Mouse (Mus musculus) liver, embryonic 12.5 days (tissue): Measurements from ENCODE around the gene Adam1a. TPM values are rescaled to one million over a fixed set of nuclear protein-coding genes. Genes with fewer than 3 reads are reported as not detected.

Source experiments
- ATAC-seq: fragments of 200-750 bp; cut with Nextera tagmentation; 2 replicates; pipeline ENCODE4 v1.8.0; 2017; ENCODE audit warnings: moderate number of reproducible peaks, mild to moderate bottlenecking, moderate library complexity
- H3K27ac ChIP-seq: fragments of 300-500 bp; sonication (generic); 2 replicates; pipeline ENCODE4 v1.5.1; 2016; ENCODE audit warnings: mild to moderate bottlenecking
- H3K27me3 ChIP-seq: fragments of 300-500 bp; sonication (generic); replicated peaks from 2 replicates; pipeline ENCODE4 v1.6.1; 2016; ENCODE audit warnings: mild to moderate bottlenecking, moderate library complexity
- H3K36me3 ChIP-seq: fragments of 300-500 bp; sonication (generic); 2 replicates; pipeline ENCODE4 v1.6.1; 2016; ENCODE audit warnings: mild to moderate bottlenecking, moderate library complexity
- H3K4me1 ChIP-seq: fragments of 300-500 bp; sonication (generic); 2 replicates; pipeline ENCODE4 v1.6.1; 2016
- H3K4me2 ChIP-seq: fragments of 300-500 bp; sonication (generic); 2 replicates; pipeline ENCODE4 v1.6.1; 2016; ENCODE audit warnings: mild to moderate bottlenecking, moderate library complexity
- H3K4me3 ChIP-seq: fragments of 300-500 bp; sonication (generic); 2 replicates; pipeline ENCODE4 v1.5.1; 2016; ENCODE audit warnings: mild to moderate bottlenecking, moderate library complexity
- H3K9ac ChIP-seq: fragments of 300-500 bp; sonication (generic); 2 replicates; pipeline ENCODE4 v1.6.1; 2016; ENCODE audit warnings: mild to moderate bottlenecking, moderate library complexity
- H3K9me3 ChIP-seq: fragments of 300-500 bp; sonication (generic); replicated peaks from 2 replicates; pipeline ENCODE4 v1.6.1; 2016; ENCODE audit warnings: mild to moderate bottlenecking, moderate library complexity
- WGBS: fragments of 180-500 bp; shearing (Covaris S2); methylation state at CpG from one replicate; pipeline ENCODE4 v1.1.7; 2016; ENCODE audit not compliant: insufficient replicate concordance; 5-methylcytosine and 5-hydroxymethylcytosine counted together
- polyA plus RNA-seq: library from polyadenylated mRNA; unstranded; fragments of >200 nt; fragmentation: Nextera tagmentation; extraction: Ambion mirVana; gene quantifications from 2 replicates; pipeline ENCODE4 v1.2.1, GENCODE M21; 2016

Adam1a gene
- polyA plus RNA-seq, 1 experiment from 2014 or later = 0.54 TPM

- no peak overlapping the region for H3K27ac ChIP-seq
Observed at GRCm38 (mm10) chr5:121585005-121585404, 39.7 kb upstream of the Adam1a start.

GRCm38 (mm10) chr5:121583765-121584501, 38.7 kb upstream of the Adam1a start:
- 31% methylated on average over 12 of the region's 12 CpGs for WGBS
- H3K4me3 ChIP-seq = no peak overlapping the region
- peak; percentile 79 for ATAC-seq
- peaks cover 20% of the 10 kb centered on the region for H3K36me3 ChIP-seq
- no peaks in the 10 kb centered on the region for H3K27me3 ChIP-seq
- no peaks in the 10 kb centered on the region for H3K9me3 ChIP-seq
- peak overlapping the region; percentile 21 for H3K4me2 ChIP-seq
- H3K9ac ChIP-seq = no peak overlapping the region
- H3K27ac ChIP-seq = peak overlapping the region; percentile 70
- peaks cover 48% of the 10 kb centered on the region for H3K4me1 ChIP-seq

More at GRCm38 (mm10) chr5:121585005-121585404, 39.7 kb upstream of the Adam1a start:
- WGBS = 86% methylated on average over 10 of the region's 10 CpGs
- Histone ChIP-seq H3K4me2 (no peak overlapping the region), H3K4me3 (no peak overlapping the region), H3K4me1 (peaks cover 48% of the 10 kb centered on the region), H3K36me3 (peaks cover 9% of the 10 kb centered on the region), H3K9ac (no peak overlapping the region), H3K27me3 (no peaks in the 10 kb centered on the region), H3K9me3 (no peaks in the 10 kb centered on the region)
- ATAC-seq = no peak

GRCm38 (mm10) chr5:121581945-121582344, 36.7 kb upstream of the Adam1a start:
- Histone ChIP-seq H3K4me2 (no peak overlapping the region), H3K4me1 (peaks cover 36% of the 10 kb centered on the region), H3K9me3 (no peaks in the 10 kb centered on the region), H3K36me3 (peaks cover 38% of the 10 kb centered on the region), H3K27ac (peak overlapping the region; percentile 7; the same call in 1 of the 2 replicates), H3K27me3 (no peaks in the 10 kb centered on the region), H3K9ac (no peak overlapping the region), H3K4me3 (no peak overlapping the region)
- no peak for ATAC-seq
- 77% methylated on average over 8 of the region's 8 CpGs for WGBS

- no peak overlapping the region for H3K4me3 ChIP-seq
- H3K9ac ChIP-seq = no peak overlapping the region
- peaks cover 85% of the 10 kb centered on the region for H3K36me3 ChIP-seq
- no peak for ATAC-seq
- 82% methylated on average over 11 of the region's 11 CpGs for WGBS
- H3K27ac ChIP-seq = no peak overlapping the region
- H3K4me1 ChIP-seq = no peaks in the 10 kb centered on the region
- H3K27me3 ChIP-seq = no peaks in the 10 kb centered on the region
- no peaks in the 10 kb centered on the region for H3K9me3 ChIP-seq
- H3K4me2 ChIP-seq = no peak overlapping the region
Observed at GRCm38 (mm10) chr5:121576927-121577488, 31.7 kb upstream of the Adam1a start.

- WGBS = 92% methylated on average over 11 of the region's 11 CpGs
Observed at GRCm38 (mm10) chr5:121575867-121576266, 30.6 kb upstream of the Adam1a start.

GRCm38 (mm10) chr5:121574145-121574544, 28.9 kb upstream of the Adam1a start:
- 81% methylated on average over 13 of the region's 13 CpGs for WGBS
- no peak for ATAC-seq
- Histone ChIP-seq H3K9ac (no peak overlapping the region), H3K4me2 (no peak overlapping the region), H3K27ac (no peak overlapping the region), H3K9me3 (no peaks in the 10 kb centered on the region), H3K4me3 (no peak overlapping the region), H3K36me3 (peaks cover 94% of the 10 kb centered on the region), H3K27me3 (no peaks in the 10 kb centered on the region), H3K4me1 (no peaks in the 10 kb centered on the region)

More at GRCm38 (mm10) chr5:121575867-121576266, 30.6 kb upstream of the Adam1a start:
- Histone ChIP-seq H3K27ac (no peak overlapping the region), H3K9ac (no peak overlapping the region), H3K27me3 (no peaks in the 10 kb centered on the region), H3K4me1 (no peaks in the 10 kb centered on the region), H3K36me3 (peaks cover 96% of the 10 kb centered on the region), H3K4me2 (no peak overlapping the region), H3K4me3 (no peak overlapping the region), H3K9me3 (no peaks in the 10 kb centered on the region)
- no peak for ATAC-seq

GRCm38 (mm10) chr5:121570787-121571186, 25.5 kb upstream of the Adam1a start:
- no peaks in the 10 kb centered on the region for H3K4me1 ChIP-seq
- WGBS = 75% methylated on average over 1 of the region's 1 CpGs
- no peaks in the 10 kb centered on the region for H3K27me3 ChIP-seq
- H3K4me2 ChIP-seq = no peak overlapping the region
- H3K9me3 ChIP-seq = no peaks in the 10 kb centered on the region
- peaks cover 81% of the 10 kb centered on the region for H3K36me3 ChIP-seq
- H3K9ac ChIP-seq = no peak overlapping the region
- ATAC-seq = no peak
- H3K27ac ChIP-seq = no peak overlapping the region
- no peak overlapping the region for H3K4me3 ChIP-seq

- Histone ChIP-seq H3K27ac (no peak overlapping the region), H3K36me3 (peaks cover 72% of the 10 kb centered on the region), H3K4me2 (no peak overlapping the region), H3K4me1 (no peaks in the 10 kb centered on the region), H3K27me3 (no peaks in the 10 kb centered on the region), H3K9ac (no peak overlapping the region), H3K9me3 (no peaks in the 10 kb centered on the region), H3K4me3 (no peak overlapping the region)
- ATAC-seq = no peak
- WGBS = 82% methylated on average over 9 of the region's 9 CpGs
Observed at GRCm38 (mm10) chr5:121569881-121570420, 24.7 kb upstream of the Adam1a start.

GRCm38 (mm10) chr5:121566035-121566681, 20.9 kb upstream of the Adam1a start:
- H3K4me3 ChIP-seq = no peak overlapping the region
- H3K9ac ChIP-seq = no peak overlapping the region
- peaks cover 35% of the 10 kb centered on the region for H3K36me3 ChIP-seq
- WGBS = 81% methylated on average over 16 of the region's 16 CpGs
- ATAC-seq = no peak
- no peak overlapping the region for H3K4me2 ChIP-seq
- H3K27me3 ChIP-seq = no peaks in the 10 kb centered on the region
- H3K9me3 ChIP-seq = no peaks in the 10 kb centered on the region
- peaks cover 5% of the 10 kb centered on the region; the same call in 1 of the 2 replicates for H3K4me1 ChIP-seq
- H3K27ac ChIP-seq = no peak overlapping the region

- WGBS = 13% methylated on average over 11 of the region's 11 CpGs
- no peak; the same call in 1 of the 2 replicates for ATAC-seq
- no peak overlapping the region for H3K27ac ChIP-seq
Observed at GRCm38 (mm10) chr5:121564468-121564895, 19.2 kb upstream of the Adam1a start.

GRCm38 (mm10) chr5:121562436-121562835, 17.2 kb upstream of the Adam1a start:
- Histone ChIP-seq H3K36me3 (peaks cover 2% of the 10 kb centered on the region; the same call in 1 of the 2 replicates), H3K4me2 (no peak overlapping the region), H3K4me3 (no peak overlapping the region), H3K27me3 (peaks cover 5% of the 10 kb centered on the region; the same call in 1 of the 2 replicates), H3K27ac (no peak overlapping the region), H3K4me1 (peaks cover 5% of the 10 kb centered on the region; the same call in 1 of the 2 replicates), H3K9me3 (no peaks in the 10 kb centered on the region), H3K9ac (no peak overlapping the region)
- ATAC-seq = no peak
- WGBS = 66% methylated on average over 3 of the region's 3 CpGs

More at GRCm38 (mm10) chr5:121564468-121564895, 19.2 kb upstream of the Adam1a start:
- H3K9me3 ChIP-seq = no peaks in the 10 kb centered on the region
- H3K4me2 ChIP-seq = peak overlapping the region; percentile 64
- 0 out of 2 replicates have a peak overlapping the region, but pooled peaks have one; percentile 18 for H3K9ac ChIP-seq
- peaks cover 5% of the 10 kb centered on the region; the same call in 1 of the 2 replicates for H3K4me1 ChIP-seq
- H3K4me3 ChIP-seq = peak overlapping the region; percentile 36
- peaks cover 19% of the 10 kb centered on the region for H3K36me3 ChIP-seq
- H3K27me3 ChIP-seq = no peaks in the 10 kb centered on the region
